Mouse (Mus musculus): Measurements from ENCODE around the gene Tsen15.
"Not testable (repeated sequence)": the region's sequence is repeated elsewhere in the genome, so short reads cannot be mapped to it uniquely, and the experiment has no call there.

The Tsen15 gene

DNA sequence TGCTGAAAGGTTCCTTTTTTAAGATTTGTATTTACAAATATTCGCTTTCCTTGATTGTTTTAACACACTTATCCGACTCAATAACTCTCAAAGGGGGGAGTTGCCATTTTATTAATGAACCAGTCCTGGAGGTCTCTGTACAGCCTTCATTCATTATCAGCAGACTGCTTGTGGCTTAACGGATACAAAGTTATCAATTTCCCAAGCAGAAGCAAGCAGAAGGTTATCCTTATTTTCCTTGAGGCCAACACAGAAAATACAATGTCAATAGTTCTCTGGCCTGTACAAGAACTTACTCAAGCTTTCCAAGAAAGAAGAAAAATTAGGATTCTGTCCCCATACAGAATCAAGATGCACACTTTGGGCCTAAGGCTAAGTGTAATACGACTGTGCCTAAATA, 795 bp downstream of the Tsen15 start:
- DNase-seq (ENCODE audit: low read depth, low spot score): not testable (repeated sequence)

DNA sequence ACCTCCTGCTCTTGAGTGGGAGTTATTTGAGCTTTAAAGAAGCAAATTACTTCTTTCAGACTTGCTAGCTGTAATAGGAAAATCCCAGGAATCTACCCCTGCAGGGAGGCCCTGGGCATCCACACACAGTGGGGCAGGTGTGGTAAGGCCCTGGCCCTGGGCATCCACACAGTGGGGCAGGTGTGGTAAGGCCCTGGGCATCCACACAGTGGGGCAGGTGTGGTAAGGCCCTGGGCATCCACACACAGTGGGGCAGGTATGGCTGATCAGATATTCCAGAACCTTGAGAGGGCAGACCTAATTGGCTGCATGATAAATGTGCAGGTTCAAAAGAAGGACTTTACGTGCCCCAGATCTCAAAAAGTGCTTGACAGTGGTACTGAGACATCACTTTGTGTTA, 1.9 kb downstream of the Tsen15 start:
- DNase-seq (ENCODE audit: low read depth, low spot score): no peak

DNA sequence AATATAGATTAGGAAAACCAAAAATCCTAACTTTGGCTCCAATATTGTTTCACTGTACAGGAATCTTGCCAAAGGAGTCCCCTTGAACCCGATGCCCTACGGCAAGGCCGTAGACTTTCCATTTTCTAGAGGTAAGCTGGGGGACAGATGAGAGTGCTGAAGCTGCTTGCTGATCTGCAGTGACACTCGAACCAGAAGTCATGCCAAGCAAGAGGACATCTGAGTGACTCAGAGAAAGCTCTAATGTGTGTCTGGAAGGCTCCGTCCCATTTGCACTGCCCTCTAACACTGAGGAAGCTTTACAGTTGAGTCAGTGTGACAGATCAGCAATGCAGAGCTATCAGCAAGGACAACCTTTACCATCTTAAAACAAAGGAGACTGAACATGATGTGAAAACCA, 8.2 kb downstream of the Tsen15 start:
- DNase-seq (ENCODE audit: low read depth, low spot score): no peak

DNA sequence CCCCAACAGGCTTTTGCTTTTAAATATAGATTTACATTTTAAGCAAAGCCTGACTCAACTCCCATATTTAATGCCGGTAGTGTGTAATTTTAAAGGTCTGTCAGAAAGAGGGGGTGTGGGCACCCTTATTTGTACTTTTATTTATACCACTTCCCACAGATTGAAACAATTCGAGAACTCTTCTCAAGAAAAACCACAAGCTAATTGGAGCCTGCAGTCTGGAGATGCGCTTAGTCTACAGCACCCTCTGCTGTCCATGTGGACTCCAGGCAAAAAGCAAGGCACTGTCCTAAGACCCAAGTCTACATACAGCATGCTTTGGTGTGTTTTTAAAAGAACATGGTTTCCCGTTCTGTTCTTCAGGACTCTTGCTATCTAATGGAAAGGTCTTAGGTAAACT, 17.3 kb downstream of the Tsen15 start:
- DNase-seq (ENCODE audit: low read depth, low spot score): peak; percentile 95

DNA sequence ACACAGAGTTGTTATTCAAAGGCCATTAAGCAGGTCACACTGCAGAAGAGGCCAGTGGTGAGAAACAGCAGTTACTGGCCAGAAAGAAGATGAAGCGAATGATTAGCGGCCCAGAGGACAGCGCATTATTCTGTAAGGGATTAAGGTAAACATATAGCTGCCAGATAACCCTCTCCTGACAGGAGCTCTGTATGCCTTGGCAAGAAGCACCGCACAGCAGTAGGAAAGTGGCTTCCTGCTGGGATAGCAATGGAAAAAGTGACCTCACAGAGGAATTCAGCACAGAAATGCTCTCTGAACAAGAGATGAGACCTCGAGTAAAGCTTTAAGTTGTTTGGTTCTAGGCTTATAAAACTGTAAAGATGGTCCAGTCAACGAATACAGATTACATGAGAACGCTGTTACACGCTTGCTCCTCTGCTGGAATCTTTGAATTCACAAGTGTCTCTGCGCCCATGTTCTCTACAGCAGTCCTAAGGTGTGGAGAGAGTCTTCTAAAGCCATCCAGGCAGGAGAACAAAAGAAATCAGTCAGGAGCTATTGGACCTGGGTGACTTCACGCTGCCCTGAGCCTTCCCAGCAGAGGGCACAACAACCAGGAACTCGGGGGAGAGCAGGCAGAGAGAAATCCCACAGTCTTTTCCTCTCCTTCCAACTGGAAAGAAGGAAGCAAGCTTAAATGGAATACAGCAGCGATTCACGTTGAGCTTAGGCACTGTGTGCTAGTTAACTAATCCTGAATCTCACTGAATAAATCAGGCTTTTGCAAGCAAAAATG, 18.0 kb downstream of the Tsen15 start:
- peak; percentile 47 for DNase-seq (ENCODE audit: low read depth, low spot score)

DNA sequence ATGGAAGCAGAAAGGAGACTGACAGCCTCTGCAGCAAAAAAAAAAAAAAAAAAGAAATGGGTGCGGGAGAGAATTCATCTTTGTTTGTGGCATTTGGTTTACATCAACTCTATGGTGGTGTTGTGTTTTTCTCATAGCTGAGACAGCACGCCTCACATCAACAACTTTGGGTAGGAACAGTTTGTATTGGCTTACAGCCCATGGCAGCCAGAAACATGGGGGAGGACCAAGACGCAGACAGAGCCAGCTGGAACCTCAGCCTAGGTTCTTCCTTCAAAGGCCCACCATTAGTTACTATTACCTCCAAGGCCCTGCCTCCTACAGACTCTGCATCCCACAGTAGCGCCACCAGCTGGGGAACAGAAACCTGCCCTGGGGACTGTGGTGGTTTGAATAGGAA, 29.8 kb downstream of the Tsen15 start:
- peak; percentile 34 for DNase-seq (ENCODE audit: low read depth, low spot score)

DNA sequence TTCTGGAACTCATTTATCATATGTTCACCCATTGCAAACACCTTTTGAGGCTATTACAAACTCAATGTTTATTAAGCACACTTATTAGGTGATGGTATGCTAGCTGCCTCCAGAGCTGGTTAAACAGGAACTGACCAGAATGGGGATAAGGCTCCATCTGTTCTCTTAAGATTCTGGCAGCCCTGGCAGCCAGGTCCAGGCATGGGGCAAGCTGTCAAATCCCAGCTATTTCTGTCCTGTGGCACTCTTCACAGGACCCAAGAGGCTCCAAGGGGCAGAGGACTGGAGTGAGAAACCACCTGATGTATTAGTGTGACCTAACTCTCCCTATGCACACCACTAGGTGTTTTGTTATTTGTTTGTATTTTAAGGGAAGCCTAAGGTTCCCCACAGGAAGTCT, 38.5 kb downstream of the Tsen15 start:
- DNase-seq (ENCODE audit: low read depth, low spot score): peak; percentile 97

DNA sequence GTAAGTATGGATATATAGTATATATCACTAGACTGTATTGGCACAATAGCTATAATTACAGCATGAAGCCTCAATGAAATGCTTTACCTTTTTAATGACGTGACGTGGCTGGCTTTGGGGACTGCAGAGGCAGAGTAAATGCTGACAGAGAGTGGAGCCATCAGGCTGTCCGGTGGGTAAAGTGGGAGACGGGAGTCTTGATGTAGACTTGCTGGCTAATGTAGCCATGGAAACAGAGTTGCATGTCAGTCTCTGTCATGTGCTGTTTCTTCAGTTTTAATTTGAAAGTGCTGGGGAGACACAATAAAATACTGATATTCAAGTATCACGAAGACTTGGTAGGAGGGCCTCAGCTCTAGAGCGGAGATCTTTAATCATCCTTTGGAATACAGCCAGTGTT, 62.5 kb downstream of the Tsen15 start:
- no peak for DNase-seq (ENCODE audit: low read depth, low spot score)
